Mouse (Mus musculus): ENCODE data around the gene Slc9a3r1.

Gene Slc9a3r1

DNA sequence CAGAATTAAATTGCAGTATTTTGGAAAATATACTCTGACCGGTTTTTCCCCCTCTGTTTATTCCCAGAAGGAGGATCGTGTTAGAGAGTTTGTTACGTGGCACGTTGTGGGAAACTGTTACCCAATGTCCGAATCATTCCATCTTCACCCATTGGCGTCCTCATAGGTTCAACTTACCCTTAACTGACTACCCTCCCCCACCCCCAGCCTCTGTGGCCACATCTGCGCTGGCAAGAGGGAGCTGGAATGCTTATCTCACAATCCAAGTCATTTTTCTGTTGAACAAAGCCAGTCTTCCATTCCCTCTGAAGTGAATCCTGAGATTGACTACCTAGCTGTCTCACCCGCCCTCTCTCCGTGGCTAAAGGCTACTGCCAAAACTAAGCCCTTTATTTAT is 938 bp upstream of the Slc9a3r1 start:
- no peak for DNase-seq (ENCODE audit: low spot score)

DNA sequence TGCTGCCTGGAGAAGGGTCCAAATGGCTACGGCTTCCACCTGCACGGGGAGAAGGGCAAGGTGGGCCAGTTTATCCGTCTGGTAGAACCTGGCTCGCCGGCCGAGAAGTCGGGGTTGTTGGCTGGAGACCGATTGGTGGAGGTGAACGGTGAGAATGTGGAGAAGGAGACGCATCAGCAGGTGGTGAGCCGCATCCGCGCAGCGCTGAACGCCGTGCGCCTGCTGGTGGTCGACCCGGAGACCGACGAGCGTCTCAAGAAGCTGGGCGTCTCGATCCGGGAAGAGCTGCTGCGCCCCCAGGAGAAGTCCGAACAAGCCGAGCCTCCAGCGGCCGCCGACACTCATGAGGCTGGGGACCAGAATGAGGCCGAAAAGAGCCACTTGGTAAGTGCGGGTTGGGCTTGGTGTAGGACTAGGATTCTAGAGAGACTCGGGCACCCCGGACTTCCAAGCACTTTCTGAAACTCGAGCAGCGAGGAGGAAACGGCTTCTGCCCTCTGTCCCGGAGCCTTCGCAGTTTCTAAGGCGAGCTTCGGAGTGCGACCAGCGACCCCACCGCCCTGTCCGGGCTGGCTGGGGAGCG is 518 bp downstream of the Slc9a3r1 start:
- peak; percentile 71 for DNase-seq (ENCODE audit: low spot score)

- DNase-seq (ENCODE audit: low spot score), result peak; percentile 17
Observed at GRCm38 (mm10) chr11:115164341-115164975, 1.3 kb downstream of the Slc9a3r1 start.

GRCm38 (mm10) chr11:115164976-115165374 is 1.8 kb downstream of the Slc9a3r1 start:
- peak; percentile 41 for DNase-seq (ENCODE audit: low spot score)

- DNase-seq (ENCODE audit: low spot score), result no peak
Observed at GRCm38 (mm10) chr11:115166776-115167175, 3.6 kb downstream of the Slc9a3r1 start.

GRCm38 (mm10) chr11:115167631-115168249 is 4.6 kb downstream of the Slc9a3r1 start:
- no peak for DNase-seq (ENCODE audit: low spot score)

- DNase-seq (ENCODE audit: low spot score), result no peak
Observed at GRCm38 (mm10) chr11:115169430-115169829, 6.3 kb downstream of the Slc9a3r1 start.

GRCm38 (mm10) chr11:115171125-115171524 is 8.0 kb downstream of the Slc9a3r1 start:
- no peak for DNase-seq (ENCODE audit: low spot score)

GRCm38 (mm10) chr11:115172825-115173287 is 9.7 kb downstream of the Slc9a3r1 start:
- peak; percentile 72 for DNase-seq (ENCODE audit: low spot score)

DNA sequence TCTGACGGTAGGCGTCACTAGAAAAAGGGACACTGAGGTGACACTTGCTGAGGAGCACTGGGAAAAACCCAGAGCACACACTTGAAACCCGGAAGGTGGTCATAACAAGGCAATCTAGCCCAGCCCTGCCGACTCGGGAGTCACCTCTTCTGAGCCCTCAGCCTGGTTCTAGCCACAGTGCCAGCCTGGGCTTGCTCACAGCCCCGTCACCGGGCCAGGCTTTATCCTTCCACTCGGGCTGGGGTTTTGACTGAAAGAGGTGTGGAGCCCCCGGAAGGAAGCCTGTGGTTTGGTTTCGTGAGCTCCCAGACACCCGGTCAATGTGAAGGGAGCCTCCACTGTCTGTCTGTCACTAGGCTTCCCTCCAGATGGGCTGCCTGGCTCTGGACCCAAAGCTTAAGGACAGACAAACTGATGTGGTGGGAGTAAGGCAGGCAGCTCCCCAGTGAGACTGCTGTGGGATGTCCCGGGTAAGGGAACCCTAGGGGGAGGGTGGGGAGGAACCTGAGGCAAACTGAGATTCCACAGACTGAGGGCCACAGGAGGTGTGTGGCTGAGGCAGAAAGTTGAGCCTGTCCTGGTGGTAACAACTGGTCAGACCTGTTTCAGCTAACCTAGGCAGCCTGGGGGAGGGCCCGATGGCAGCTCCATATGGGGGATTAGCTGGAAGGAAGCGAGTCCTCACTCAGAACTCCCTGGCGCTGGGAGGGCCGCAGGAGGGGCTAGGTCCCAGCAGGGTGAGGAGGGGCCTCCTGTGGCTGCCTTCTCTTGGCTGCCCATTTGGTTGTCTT is 10.6 kb downstream of the Slc9a3r1 start:
- DNase-seq (ENCODE audit: low spot score), result no peak

DNA sequence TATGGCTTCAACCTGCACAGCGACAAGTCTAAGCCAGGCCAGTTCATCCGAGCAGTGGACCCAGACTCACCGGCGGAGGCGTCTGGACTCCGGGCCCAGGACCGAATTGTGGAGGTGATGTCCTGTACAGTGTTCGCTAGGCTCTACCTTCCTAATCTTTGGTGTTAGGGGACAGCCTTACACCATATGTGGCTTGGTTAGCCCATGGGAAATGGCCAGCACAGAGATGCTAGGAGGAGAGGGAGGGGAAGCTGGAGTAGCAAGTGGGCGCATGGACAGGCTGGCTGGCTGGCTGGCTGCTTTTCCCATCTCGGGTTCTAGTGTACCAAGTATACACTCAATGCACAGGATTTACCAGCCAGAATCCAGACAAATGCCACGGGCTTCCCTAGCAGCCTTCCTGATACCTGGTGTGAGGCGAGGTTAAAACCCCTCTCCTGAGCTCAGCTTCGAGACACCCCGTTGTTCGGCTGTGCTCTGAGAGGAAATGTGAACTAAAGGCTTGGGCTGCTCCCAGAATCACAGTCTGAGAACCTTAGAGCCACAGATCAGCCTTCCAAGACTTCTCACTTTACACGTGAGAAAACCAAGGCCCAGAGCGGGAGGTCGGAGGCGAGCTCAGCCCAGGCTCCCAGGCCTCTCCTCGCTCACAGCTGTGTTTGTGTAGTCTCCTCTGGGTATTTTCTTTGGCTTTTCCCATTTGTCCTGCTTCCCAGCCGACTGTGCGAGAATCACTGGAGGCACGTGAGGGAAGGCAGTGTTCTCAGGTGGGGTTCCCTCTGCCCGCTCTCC is 13.5 kb downstream of the Slc9a3r1 start:
- DNase-seq (ENCODE audit: low spot score), result no peak

GRCm38 (mm10) chr11:115177559-115178195 is 14.5 kb downstream of the Slc9a3r1 start:
- no peak for DNase-seq (ENCODE audit: low spot score)

GRCm38 (mm10) chr11:115178766-115179165 is 15.6 kb downstream of the Slc9a3r1 start:
- DNase-seq (ENCODE audit: low spot score), result no peak

- no peak for DNase-seq (ENCODE audit: low spot score)
Observed at GRCm38 (mm10) chr11:115179191-115179590, 16.1 kb downstream of the Slc9a3r1 start.

DNA sequence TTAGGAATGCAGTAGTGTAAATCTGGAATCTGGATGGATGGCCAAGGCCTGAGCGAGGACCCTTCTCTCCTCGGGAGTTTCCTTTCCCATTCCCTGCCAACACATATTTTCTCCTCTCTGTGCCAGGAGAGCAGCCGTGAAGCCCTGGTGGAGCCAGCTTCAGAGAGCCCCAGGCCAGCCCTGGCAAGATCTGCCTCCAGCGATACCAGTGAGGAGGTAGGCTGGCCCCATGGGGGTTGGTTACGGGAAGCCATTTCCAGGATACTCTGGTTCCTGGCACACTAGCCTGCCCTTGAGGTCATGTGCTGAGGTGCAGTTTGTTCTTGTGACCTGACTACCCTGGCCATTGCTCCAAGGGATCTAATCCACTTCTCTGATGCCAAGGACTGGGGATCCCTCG is 16.7 kb downstream of the Slc9a3r1 start:
- DNase-seq (ENCODE audit: low spot score), result no peak

DNA sequence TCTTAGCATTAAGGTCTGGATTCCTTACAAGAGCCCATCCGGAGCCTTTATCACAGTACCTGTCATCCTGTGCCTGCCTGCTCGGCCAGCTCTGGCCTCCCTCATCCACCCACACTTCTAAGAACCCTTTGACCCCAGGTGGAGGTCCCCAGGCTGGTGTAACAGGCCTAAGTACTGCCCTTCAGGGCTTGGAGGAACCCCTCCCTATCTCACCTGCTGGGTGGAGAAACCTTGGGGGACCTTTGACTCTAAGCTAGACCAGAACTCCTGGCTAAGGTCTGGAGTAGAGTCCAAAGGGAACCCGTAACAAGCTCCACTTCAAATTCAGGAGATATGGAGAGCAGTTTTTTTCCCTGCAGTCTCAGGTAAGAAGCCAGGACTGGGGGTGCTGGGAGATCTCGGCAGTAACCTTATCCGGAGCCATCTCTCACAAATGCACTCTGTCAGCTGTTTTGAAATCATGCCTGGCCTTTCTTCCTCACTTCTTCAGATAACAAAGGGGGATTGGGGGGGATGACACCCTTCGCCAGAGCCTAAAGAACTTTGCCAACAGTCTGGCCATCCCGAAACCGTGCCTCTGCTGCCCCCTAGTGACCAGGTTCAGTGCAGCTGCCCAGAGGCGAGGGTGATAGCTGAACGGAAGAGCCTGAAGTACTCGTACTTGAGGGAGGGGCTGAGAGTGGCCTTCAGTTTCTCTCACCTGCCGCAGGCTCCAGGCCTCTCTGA is 18.9 kb downstream of the Slc9a3r1 start:
- peak; percentile 85 for DNase-seq (ENCODE audit: low spot score)

DNA sequence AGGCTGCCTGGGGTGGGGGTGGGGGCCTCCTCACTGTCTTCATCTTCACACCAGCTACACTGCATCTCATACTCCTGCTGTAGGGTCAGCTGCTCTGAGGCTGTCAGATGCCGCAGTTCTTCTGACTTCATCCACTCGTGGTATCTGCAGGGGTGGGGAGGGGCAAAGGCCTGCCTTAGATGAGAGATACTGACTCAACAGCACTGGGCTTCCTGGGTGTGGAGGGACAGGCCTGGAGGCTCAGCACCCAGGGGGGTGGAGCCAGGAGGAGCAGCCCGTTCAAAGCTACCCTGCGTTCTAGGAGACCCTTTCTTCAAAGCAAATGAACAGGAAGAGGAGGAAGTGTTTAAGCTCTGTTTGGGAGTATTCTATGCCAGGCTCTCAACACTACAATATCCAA is 21.8 kb downstream of the Slc9a3r1 start:
- no peak for DNase-seq (ENCODE audit: low spot score)

GRCm38 (mm10) chr11:115187224-115187639 is 24.1 kb downstream of the Slc9a3r1 start, which contains the start of gene Tmem104:
Gene Tmem104 (plus strand): TSS chr11:115187487.
- DNase-seq (ENCODE audit: low spot score), result peak; percentile 100

- no peak for DNase-seq (ENCODE audit: low spot score)
Observed at GRCm38 (mm10) chr11:115187693-115188092, 24.6 kb downstream of the Slc9a3r1 start, which contains the start of gene Nat9. Gene Nat9 (minus strand): TSS chr11:115187859.

- no peak for DNase-seq (ENCODE audit: low spot score)
Observed at GRCm38 (mm10) chr11:115188539-115189231, 25.5 kb downstream of the Slc9a3r1 start.
